Mouse (Mus musculus): ENCODE data around the gene 1500009C09Rik. TPM values are rescaled to one million over a fixed set of nuclear protein-coding genes. Genes with fewer than 3 reads are reported as not detected.

The 1500009C09Rik gene
- total and polyA plus RNA-seq, 3 experiments = not detected

DNA sequence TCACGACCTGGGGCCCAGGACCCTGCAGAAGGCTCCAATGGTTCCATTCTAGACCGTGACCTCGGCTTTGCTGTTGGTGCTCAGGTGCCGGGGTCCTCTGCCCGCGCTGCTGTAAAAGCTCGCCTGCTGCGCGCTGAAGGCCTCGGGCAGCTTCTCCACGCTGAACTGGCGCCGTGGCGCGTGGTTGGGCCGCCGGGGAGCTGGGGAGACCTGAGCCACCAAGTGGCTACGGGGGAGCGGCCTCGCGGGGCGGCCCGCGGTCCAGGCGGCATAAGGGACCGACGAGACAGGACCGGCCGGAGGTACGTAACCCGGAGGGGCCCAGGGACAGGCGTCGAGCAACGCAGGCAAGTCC, 45.1 kb upstream of the 1500009C09Rik start:
- Histone ChIP-seq H3K36me3 (replicated peaks) (peaks cover 77% of the 10 kb centered on the region), H3K9me3 (replicated peaks) (peaks cover 20% of the 10 kb centered on the region), H3K4me1 (ENCODE audit: insufficient read depth, low read depth, low read length) (no peaks in the 10 kb centered on the region), H3K27me3 (ENCODE audit: insufficient read depth, low read length) (peaks cover 16% of the 10 kb centered on the region), H3K4me3 (ENCODE audit: low read depth, low read length) (no peak overlapping the region)
- ATAC-seq (ENCODE audit: extremely low read depth, insufficient number of reproducible peaks, low FRiP score, poor library complexity, severe bottlenecking) = no peak
- TF ChIP-seq TAL1 (conservative IDR thresholded peaks at IDR 0.05; ENCODE audit: low read depth, low read length) = no peak
- no peak for TF ChIP-seq CTCF (IDR thresholded peaks at IDR 0.05; ENCODE audit: low read depth, low read length)
- TF ChIP-seq GATA1 (IDR thresholded peaks at IDR 0.05; ENCODE audit: borderline replicate concordance, low read length) = no peak
- TF ChIP-seq GATA2 (IDR thresholded peaks at IDR 0.05; ENCODE audit: borderline replicate concordance, low read depth, low read length) = no peak
- no peak for DNase-seq (ENCODE audit: low spot score)

DNA sequence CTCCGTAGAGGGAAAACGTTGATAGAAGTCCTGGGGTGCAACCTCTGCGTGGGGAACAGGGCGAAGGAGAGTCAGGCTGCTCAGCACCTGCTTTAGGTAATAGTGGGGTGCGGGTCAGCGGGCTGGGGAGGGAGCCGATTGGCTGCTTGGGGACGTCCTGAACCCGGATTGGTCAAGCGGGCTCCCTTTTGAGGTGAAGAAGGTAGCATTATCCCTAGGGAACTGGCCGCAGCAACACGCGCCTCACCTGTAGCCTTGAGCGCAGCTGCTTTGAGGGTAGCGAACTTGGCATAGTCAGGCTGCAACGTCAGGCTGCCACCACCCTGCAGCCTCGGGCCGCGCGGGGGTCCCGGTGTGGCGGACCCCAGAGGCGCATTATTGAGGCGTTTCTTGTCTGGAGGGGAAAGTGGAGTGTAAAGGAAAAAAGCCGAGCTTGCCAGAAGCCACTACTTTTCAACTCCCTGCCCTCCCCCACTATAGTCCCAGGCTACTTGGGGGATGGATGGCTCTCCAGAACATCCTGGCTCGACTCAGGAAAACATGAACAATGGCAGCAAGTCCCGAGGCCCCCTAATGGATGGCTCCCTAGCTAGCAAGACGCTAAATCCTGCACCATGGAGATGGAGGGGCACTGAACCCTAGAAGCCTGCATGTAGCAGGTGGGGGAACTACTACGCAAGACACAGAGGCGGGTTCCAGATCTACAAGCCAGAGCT, 44.5 kb upstream of the 1500009C09Rik start:
- H3K27me3 ChIP-seq (ENCODE audit: insufficient read depth, low read length) = peaks cover 21% of the 10 kb centered on the region

DNA sequence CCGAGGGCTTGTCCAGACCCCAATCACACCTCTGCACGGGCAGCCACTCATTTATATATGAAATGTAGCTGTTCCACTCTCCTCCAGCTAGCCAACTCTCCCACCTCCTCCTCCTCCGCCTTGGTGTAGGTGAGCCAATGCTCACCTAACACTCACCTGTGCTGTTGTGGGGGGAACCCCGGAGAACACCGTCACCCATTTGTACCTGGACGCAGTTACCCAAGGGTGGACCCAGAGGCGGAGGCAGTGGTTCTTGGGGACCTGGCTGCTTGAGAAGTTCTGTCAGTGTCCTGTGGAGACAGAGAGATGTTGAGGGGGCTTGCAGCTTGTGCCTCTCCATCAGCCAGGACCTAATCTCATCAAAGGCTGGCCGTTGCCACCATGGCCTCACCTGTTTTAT, 43.9 kb upstream of the 1500009C09Rik start:
- TF ChIP-seq CTCF (IDR thresholded peaks at IDR 0.05; ENCODE audit: low read depth, low read length) (no peak), GATA2 (IDR thresholded peaks at IDR 0.05; ENCODE audit: borderline replicate concordance, low read depth, low read length) (no peak), GATA1 (IDR thresholded peaks at IDR 0.05; ENCODE audit: borderline replicate concordance, low read length) (no peak), TAL1 (conservative IDR thresholded peaks at IDR 0.05; ENCODE audit: low read depth, low read length) (no peak), POLR2AphosphoS5 (IDR thresholded peaks at IDR 0.05; ENCODE audit: insufficient replicate concordance, low read depth, low read length) (no peak)
- Histone ChIP-seq H3K4me1 (ENCODE audit: insufficient read depth, low read depth, low read length) (no peaks in the 10 kb centered on the region), H3K9me3 (replicated peaks) (peaks cover 31% of the 10 kb centered on the region), H3K27me3 (ENCODE audit: insufficient read depth, low read length) (peaks cover 28% of the 10 kb centered on the region), H3K4me3 (ENCODE audit: low read depth, low read length) (no peak overlapping the region), H3K36me3 (replicated peaks) (peaks cover 65% of the 10 kb centered on the region)
- ATAC-seq (ENCODE audit: extremely low read depth, insufficient number of reproducible peaks, low FRiP score, poor library complexity, severe bottlenecking) (no peak), DNase-seq (ENCODE audit: low spot score) (no peak)

More for the DNA sequence above, 44.5 kb upstream of the 1500009C09Rik start:
- peaks cover 72% of the 10 kb centered on the region for H3K36me3 ChIP-seq (replicated peaks)
- TF ChIP-seq GATA2 (IDR thresholded peaks at IDR 0.05; ENCODE audit: borderline replicate concordance, low read depth, low read length) (no peak), CTCF (IDR thresholded peaks at IDR 0.05; ENCODE audit: low read depth, low read length) (no peak), GATA1 (IDR thresholded peaks at IDR 0.05; ENCODE audit: borderline replicate concordance, low read length) (no peak), POLR2AphosphoS5 (IDR thresholded peaks at IDR 0.05; ENCODE audit: insufficient replicate concordance, low read depth, low read length) (no peak)
- H3K9me3 ChIP-seq (replicated peaks) = peaks cover 26% of the 10 kb centered on the region
- no peak overlapping the region for H3K4me3 ChIP-seq (ENCODE audit: low read depth, low read length)
- DNase-seq (ENCODE audit: low spot score) (no peak), ATAC-seq (ENCODE audit: extremely low read depth, insufficient number of reproducible peaks, low FRiP score, poor library complexity, severe bottlenecking) (no peak)
- H3K4me1 ChIP-seq (ENCODE audit: insufficient read depth, low read depth, low read length) = no peaks in the 10 kb centered on the region

DNA sequence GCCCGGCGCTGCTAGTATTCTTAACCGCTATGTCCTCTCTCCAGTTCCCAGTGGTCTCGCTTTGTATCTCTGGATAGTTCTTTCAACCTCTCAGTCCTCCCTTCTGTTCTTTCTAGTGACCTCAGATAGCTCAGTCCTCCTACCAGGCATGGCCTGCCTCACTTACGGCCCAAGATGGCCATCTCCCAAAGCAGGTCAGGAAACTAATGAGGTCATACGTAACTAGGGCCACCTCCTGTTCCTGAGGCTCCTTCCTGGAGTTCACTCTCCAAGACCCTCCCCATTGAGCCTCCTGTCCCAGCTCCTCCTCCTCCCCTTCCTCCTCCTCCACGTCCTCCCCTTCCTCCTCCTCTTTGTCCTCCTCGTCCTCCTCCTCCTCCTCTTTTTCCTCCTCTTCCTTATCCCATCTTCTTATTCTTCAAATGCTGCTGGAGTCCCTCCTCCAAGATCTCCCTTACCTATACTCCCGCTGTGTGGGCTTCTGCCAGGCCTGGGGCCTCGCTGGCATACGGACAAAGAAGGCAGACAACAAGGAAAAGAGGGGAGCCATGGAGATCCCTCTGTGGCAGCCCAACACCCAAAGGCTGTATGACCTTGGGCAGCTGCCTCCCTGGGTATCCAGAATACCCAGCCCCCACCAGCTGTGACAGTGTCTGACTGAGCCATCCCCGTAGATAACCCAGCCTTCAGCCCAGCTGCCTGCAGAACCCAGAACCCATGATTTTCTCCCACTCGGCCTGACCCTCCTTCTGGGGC, 42.7 kb upstream of the 1500009C09Rik start:
- Histone ChIP-seq H3K4me3 (ENCODE audit: low read depth, low read length) (no peak overlapping the region), H3K27me3 (ENCODE audit: insufficient read depth, low read length) (peaks cover 35% of the 10 kb centered on the region), H3K36me3 (replicated peaks) (peaks cover 54% of the 10 kb centered on the region), H3K9me3 (replicated peaks) (peaks cover 31% of the 10 kb centered on the region), H3K4me1 (ENCODE audit: insufficient read depth, low read depth, low read length) (no peaks in the 10 kb centered on the region)
- DNase-seq (ENCODE audit: low spot score) = no peak
- TF ChIP-seq GATA1 (IDR thresholded peaks at IDR 0.05; ENCODE audit: borderline replicate concordance, low read length) (no peak), TAL1 (conservative IDR thresholded peaks at IDR 0.05; ENCODE audit: low read depth, low read length) (no peak), POLR2AphosphoS5 (IDR thresholded peaks at IDR 0.05; ENCODE audit: insufficient replicate concordance, low read depth, low read length) (no peak), CTCF (IDR thresholded peaks at IDR 0.05; ENCODE audit: low read depth, low read length) (no peak), GATA2 (IDR thresholded peaks at IDR 0.05; ENCODE audit: borderline replicate concordance, low read depth, low read length) (no peak)
- ATAC-seq (ENCODE audit: extremely low read depth, insufficient number of reproducible peaks, low FRiP score, poor library complexity, severe bottlenecking) = no peak

DNA sequence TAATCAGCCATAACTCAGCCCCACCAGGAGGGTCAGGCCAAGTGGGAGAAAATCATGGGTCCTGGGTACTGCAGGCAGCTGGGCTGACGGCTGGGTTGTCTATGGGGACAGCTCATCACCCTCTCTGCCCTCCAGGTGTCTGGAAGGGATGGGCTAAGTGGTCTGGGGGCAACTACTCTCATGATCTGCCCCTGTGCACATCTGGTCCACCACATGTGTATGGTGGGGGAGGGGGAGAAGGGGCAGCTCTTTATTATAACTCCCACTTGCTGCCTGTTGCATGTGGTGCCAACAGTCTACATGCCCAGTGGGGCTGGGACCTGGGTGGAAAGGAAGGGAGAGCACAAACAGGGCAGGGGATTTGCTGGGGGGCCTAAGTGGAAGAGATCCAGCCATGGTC, 41.4 kb upstream of the 1500009C09Rik start:
- peaks cover 40% of the 10 kb centered on the region for H3K36me3 ChIP-seq (replicated peaks)
- ATAC-seq (ENCODE audit: extremely low read depth, insufficient number of reproducible peaks, low FRiP score, poor library complexity, severe bottlenecking) (no peak), DNase-seq (ENCODE audit: low spot score) (no peak)
- no peak overlapping the region for H3K4me3 ChIP-seq (ENCODE audit: low read depth, low read length)
- no peak for TF ChIP-seq CTCF (IDR thresholded peaks at IDR 0.05; ENCODE audit: low read depth, low read length)
- TF ChIP-seq GATA1 (IDR thresholded peaks at IDR 0.05; ENCODE audit: borderline replicate concordance, low read length) = no peak
- no peak for TF ChIP-seq POLR2AphosphoS5 (IDR thresholded peaks at IDR 0.05; ENCODE audit: insufficient replicate concordance, low read depth, low read length)
- TF ChIP-seq TAL1 (conservative IDR thresholded peaks at IDR 0.05; ENCODE audit: low read depth, low read length) = no peak
- TF ChIP-seq GATA2 (IDR thresholded peaks at IDR 0.05; ENCODE audit: borderline replicate concordance, low read depth, low read length) = no peak
- H3K27me3 ChIP-seq (ENCODE audit: insufficient read depth, low read length) = peaks cover 48% of the 10 kb centered on the region
- H3K4me1 ChIP-seq (ENCODE audit: insufficient read depth, low read depth, low read length) = no peaks in the 10 kb centered on the region
- peaks cover 31% of the 10 kb centered on the region for H3K9me3 ChIP-seq (replicated peaks)

DNA sequence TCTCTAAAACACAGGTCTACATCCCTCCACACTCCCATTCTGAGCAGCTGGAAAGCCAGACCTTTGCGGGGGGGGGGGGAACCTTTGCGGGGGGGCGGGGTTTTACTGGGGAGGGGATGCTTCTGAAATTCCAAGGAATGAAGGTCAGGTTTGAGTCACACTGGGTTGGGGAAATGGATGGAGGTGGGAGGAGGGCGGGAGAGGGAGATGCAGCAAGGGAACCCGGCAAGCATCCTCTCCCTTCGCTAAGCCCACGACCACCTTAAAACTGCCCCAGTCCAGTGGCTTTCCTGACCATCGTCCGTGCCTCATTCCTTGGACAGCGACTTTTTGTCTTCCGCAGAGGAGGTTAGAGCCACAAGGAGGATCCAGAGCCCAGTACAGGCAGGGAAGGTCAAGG, 40.9 kb upstream of the 1500009C09Rik start:
- peaks cover 35% of the 10 kb centered on the region for H3K36me3 ChIP-seq (replicated peaks)
- H3K4me1 ChIP-seq (ENCODE audit: insufficient read depth, low read depth, low read length) = no peaks in the 10 kb centered on the region
- DNase-seq (ENCODE audit: low spot score) = no peak
- peaks cover 53% of the 10 kb centered on the region for H3K27me3 ChIP-seq (ENCODE audit: insufficient read depth, low read length)
- H3K9me3 ChIP-seq (replicated peaks) = peaks cover 31% of the 10 kb centered on the region
- no peak overlapping the region for H3K4me3 ChIP-seq (ENCODE audit: low read depth, low read length)
- no peak for TF ChIP-seq GATA1 (IDR thresholded peaks at IDR 0.05; ENCODE audit: borderline replicate concordance, low read length)
- ATAC-seq (ENCODE audit: extremely low read depth, insufficient number of reproducible peaks, low FRiP score, poor library complexity, severe bottlenecking) = no peak
